Mouse (Mus musculus): ENCODE data around the gene Klhl32.

The Klhl32 gene

GRCm38 (mm10) chr4:24631177-24631911, 219.6 kb downstream of the Klhl32 start:
- in situ Hi-C loops (cut with MboI), result no loop called here

- in situ Hi-C loops (cut with MboI), result no loop called here
These were observed 220.5 kb downstream of the Klhl32 start for GRCm38 (mm10) chr4:24630430-24630829.

- in situ Hi-C loops (cut with MboI), result no loop called here
These were observed 223.1 kb downstream of the Klhl32 start for GRCm38 (mm10) chr4:24627871-24628270.

GRCm38 (mm10) chr4:24626686-24627085, 224.2 kb downstream of the Klhl32 start:
- in situ Hi-C loops (cut with MboI), result no loop called here

- in situ Hi-C loops (cut with MboI), result no loop called here
These were observed 224.9 kb downstream of the Klhl32 start for GRCm38 (mm10) chr4:24625951-24626584.

GRCm38 (mm10) chr4:24621422-24622187, 229.3 kb downstream of the Klhl32 start:
- in situ Hi-C loops (cut with MboI), result no loop called here

GRCm38 (mm10) chr4:24620440-24620839, 230.5 kb downstream of the Klhl32 start:
- in situ Hi-C loops (cut with MboI), result no loop called here

GRCm38 (mm10) chr4:24620005-24620404, 230.9 kb downstream of the Klhl32 start:
- in situ Hi-C loops (cut with MboI), result no loop called here

- in situ Hi-C loops (cut with MboI), result no loop called here
These were observed 241.4 kb downstream of the Klhl32 start for GRCm38 (mm10) chr4:24609564-24609963.

GRCm38 (mm10) chr4:24609085-24609484, 241.8 kb downstream of the Klhl32 start:
- in situ Hi-C loops (cut with MboI), result no loop called here

GRCm38 (mm10) chr4:24601711-24602110, 249.2 kb downstream of the Klhl32 start:
- in situ Hi-C loops (cut with MboI), result no loop called here

- in situ Hi-C loops (cut with MboI), result no loop called here
These were observed 252.3 kb downstream of the Klhl32 start for GRCm38 (mm10) chr4:24598637-24599036.

GRCm38 (mm10) chr4:24596942-24597611, 253.8 kb downstream of the Klhl32 start:
- in situ Hi-C loops (cut with MboI), result no loop called here

- in situ Hi-C loops (cut with MboI), result no loop called here
These were observed 256.1 kb downstream of the Klhl32 start for GRCm38 (mm10) chr4:24594824-24595223.

- in situ Hi-C loops (cut with MboI), result no loop called here
These were observed 266.9 kb downstream of the Klhl32 start for GRCm38 (mm10) chr4:24583997-24584396.

- in situ Hi-C loops (cut with MboI), result no loop called here
These were observed 268.6 kb downstream of the Klhl32 start for GRCm38 (mm10) chr4:24582295-24582694.

- in situ Hi-C loops (cut with MboI), result no loop called here
These were observed 273.3 kb downstream of the Klhl32 start for GRCm38 (mm10) chr4:24577594-24577993.

GRCm38 (mm10) chr4:24574276-24574675, 276.6 kb downstream of the Klhl32 start:
- in situ Hi-C loops (cut with MboI), result no loop called here

GRCm38 (mm10) chr4:24568989-24569556, 281.9 kb downstream of the Klhl32 start:
- in situ Hi-C loops (cut with MboI), result no loop called here

- in situ Hi-C loops (cut with MboI), result no loop called here
These were observed 282.9 kb downstream of the Klhl32 start for GRCm38 (mm10) chr4:24568026-24568425.

All from mature B cell (primary cell).